Mouse (Mus musculus): Measurements from ENCODE around the gene Nepn.

Nepn gene

DNA sequence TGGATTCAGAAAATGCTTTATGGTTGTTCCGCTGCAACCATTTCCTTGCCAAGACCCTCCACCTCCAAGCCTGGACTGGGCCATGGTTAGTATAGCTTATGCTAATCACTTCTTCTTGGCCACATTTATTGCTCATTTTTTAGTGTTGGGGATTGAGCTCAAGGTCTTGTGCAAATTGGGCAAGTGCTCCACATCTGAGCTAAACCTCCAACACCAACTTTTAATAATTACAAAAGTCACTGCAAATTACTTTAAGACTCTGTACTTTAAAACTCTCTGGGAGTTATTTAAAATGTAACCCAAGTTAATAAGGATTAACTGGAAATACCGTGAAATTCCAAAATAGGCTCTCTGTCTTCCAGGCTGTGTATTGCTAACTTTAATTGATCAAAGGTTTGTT, 18.8 kb downstream of the Nepn start:
- DNase-seq = no peak

DNA sequence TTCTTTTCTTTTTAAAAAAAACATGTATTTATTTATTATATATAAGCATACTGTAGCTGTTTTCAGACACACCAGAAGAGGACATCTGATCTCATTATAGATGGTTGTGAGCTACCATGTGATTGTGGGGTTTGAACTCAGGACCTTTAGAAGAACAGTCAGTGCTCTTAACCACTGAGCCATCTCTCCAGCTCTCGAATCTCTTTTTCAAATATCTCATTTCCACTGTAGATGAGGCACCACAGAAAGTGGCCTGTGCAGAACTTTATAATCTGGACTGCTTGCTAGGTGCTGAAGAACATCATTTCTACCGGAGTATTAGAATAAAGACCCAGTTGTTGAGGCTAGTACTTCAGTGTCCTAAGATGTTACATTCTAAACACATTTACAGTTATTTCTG, 26.2 kb downstream of the Nepn start:
- no peak for DNase-seq

DNA sequence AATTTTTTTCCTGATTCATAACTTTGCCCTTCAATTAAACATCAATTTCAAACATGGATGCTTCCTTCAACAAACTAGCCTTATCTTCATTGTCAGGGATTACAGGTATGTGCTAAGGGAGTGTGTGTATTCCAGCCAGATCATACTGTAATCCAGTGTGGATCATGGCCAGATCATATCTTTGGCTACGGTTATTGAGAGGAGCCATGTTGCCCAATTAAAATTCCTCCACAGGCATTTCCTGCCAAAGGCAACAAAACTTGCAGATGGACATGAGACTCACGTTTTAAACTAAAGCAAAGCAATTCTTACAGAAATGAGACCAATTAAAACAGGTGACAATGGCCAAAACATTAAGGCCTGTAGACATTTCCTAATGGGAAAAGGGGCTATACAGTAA, 27.7 kb downstream of the Nepn start:
- no peak for DNase-seq

DNA sequence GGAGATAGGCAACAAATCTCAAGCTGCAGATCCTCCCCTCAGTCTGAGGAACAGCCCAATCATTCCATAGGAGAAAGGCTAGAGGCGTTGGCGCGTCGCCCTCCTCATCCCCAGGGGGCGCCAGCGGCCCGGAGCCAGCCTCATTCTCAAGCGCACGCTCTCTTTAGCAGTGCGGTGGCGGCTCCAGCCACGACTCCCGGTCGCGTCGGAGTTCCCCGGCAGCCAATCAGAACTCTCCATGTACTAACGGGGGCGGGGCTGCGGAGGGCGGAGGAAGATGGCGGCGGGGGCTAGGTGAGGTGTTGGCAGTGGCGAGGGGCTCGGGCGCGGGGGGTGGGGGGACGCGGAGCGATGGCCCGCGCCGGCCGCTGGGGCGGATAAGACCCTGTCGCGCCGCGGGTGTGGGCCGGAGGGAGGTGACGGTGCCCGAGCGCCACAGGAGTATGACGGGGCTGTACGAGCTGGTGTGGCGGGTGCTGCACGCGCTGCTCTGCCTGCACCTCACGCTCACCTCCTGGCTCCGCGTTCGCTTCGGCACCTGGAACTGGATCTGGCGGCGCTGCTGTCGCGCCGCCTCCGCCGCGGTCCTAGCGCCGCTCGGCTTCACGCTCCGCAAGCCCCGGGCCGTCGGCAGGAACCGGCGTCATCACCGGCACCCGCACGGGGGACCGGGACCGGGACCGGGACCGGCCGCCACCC, 28.7 kb downstream of the Nepn start, which contains the start of gene Nus1:
Gene Nus1, plus strand, starts transcription at position 249 of the 699 bp plus-strand sequence.
- peak; percentile 98 for DNase-seq

DNA sequence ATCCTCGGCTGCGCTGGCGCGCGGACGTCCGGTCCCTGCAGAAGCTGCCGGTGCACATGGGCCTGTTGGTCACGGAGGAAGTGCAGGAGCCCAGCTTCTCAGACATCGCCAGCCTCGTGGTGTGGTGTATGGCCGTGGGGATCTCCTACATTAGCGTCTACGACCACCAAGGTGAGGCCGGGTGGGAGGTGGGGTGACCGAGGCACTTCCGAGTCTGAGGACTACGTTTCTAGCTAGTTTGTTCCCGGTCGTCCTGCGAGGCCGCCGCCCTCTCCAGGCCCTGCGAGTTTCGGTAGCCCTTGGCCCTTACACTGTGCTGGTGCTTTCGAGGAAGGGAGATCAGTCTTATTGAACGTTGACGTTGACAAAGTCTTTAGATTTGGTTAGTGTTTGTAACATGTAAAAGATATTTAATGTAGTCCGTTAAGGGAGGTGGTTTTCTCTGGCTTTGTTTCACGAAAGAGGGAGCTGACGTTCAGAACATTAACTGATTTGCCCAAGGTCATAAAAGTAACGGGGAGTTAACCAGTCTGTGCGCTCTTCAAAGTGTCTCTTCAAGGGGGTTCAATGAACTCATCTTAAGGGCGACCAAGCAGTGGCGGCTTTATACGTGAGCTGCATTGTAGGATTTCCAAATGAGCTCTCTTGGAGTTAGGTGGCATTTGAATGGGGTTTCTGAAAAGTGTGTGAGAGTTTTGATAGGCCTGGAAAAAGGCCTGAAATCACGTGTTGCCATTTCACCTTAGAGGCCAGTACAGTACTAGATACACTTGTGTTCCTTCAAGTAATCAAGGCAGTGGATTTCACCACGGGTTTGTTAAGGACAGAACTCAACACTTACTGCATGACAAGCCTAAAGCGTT, 29.5 kb downstream of the Nepn start:
- no peak for DNase-seq

DNA sequence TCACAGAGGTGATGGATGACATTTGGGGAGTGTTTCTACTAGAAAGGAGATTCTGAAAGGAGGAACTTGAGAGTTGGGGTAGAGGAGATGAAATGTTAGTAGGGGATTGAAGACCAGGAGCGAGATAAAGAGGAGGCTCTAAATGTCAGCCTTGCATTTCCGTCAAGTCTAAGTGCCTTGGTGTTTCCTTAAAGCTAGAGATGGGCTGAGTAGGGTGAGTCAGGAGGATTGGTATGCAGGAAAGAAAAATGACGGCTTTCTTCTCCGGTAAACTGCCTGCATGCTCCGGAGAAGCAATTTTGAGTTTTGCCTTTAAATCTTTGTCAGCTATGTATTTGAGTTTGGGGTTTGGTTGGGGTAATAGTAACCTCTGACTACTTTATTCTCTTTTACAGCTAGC, 30.2 kb downstream of the Nepn start:
- no peak for DNase-seq

DNA sequence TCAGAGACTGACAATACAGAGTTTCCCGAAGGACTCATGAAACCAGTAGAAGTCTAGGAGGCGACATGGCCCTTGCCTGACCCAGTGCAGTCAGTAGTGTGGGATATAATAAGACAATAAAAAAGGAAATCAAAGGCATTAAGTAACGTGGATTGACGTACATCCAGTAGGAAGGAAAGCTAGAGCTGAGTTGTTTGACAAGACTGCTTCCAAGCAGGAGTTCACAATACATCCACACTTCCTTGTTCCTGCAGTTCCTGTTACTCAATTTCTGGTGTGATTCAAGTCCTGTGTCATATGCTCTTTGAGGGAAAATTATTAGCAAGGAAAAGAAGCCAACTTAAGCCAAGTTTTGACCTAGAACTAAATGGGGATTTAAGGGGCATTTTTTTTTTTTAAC, 30.6 kb downstream of the Nepn start:
- DNase-seq = no peak

DNA sequence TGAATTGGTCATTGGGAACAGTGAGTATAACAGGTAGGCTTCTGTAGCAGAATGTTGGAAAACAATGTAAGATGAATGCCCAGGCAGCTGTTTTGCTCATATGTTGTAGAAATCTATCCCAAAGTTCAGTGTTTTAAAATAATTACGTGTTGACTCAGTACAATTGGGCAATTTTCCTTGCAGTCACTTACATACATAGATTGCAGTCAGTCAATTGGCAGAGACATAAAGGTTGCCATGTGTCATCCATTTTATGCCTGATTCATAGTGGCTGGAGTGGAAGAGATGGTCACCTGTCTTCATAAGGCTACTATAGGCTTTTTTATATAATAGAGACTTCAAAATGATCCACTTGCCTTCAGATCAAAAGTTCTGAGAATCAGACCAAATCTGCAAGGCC, 31.8 kb downstream of the Nepn start:
- no peak for DNase-seq

DNA sequence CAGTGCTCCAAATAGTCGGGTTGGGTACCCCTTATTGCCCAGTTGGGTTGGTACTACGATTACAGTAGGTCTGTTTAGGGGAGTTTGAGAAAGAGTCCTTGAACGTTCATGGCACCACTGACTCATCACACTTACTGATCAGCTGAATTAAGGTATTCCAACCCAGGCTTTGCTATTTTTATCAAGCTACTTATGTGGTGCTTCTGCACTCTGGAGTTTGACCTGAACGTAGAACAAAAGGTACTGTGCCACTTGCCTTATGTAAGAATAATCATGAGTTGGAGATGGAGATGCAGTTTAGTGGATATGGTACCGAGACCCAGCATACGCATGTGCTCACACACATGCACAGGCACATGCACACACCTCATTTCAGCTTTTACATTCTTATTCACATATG, 32.9 kb downstream of the Nepn start:
- no peak for DNase-seq

DNA sequence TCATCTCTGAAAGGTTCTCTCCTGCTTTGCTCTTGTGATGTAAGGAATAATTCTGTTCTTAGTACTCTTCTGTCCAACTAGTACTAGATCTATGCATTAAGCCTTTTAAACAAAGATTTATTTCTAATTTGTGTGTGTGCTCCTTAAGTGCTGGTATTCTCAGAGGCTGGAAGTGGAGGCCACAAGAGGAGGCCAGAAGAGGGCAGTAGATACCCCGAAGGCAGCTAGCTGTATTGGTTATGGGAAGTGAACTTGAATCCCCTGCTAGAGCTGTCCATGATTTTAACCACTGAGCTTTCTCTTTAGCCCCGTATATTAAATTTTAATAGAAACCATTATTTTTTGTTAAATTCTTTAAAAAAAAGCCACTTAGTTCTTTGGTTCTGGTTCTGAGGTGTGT, 34.3 kb downstream of the Nepn start:
- no peak for DNase-seq

DNA sequence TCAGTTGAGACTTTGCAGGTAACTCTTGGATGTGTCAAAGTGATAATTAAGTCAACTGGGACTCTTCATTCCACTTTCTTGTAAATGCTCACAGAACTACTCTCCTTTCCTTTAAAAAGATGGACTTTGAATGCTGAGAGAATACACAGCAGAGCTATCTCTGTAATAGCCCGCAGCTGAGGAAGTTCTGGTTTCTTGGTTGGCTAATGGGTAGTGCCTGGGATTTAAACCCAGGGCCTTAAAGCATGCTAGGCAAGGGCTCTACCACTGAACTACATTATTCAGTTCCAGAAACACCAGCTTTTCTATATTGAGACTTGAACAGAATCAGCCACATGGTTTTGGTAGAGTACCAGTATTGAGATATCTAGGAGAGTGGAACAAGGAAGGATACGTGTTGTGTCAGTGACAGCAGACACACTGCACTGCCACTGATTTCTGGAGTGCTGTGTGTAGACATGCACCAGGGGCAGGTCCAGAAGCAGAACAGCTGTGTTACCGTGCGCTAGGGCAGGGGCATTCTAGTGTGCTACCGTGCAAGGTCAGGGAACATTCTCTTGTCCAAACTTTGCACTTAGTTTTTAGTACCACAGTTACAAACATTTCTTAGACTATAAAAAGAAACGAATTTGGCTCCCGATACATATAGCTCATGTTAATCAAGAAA, 37.7 kb downstream of the Nepn start:
- DNase-seq = no peak

DNA sequence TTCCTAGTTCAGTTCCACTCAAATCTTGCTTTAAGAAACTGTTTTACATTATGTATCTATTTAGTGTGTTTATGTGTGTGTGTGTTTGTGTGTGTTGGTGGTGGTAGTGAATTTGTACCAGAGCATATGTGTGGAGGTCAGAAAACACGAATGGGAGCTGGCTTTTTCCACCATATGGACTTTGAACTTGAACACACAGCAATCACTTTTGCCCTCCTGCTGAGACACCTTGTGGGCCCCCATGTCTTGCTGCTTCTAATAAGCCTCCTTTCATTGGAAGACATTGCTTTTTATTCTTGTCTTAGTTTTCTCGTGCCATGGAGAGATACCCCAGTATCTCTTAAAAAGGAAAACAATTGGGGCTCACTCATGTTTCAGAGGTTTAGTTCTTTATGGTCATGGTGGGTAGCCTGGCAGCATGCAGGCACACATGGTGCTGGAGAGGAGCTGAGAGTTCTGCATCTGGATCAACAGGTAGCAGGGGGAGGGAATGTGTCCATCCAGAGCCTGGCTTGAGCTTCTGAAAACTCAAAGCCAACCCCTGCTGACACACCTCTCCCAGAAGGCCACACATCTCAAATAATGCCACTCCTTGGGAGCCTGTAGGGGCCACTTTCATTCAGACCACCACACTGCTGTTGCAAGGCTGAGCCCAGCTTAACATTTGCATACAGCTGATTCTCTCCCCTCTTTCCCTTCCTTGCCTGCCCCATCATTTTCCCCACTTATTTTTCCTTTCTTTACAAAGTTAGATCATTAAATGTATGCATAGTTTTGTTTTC, 39.1 kb downstream of the Nepn start:
- no peak for DNase-seq

DNA sequence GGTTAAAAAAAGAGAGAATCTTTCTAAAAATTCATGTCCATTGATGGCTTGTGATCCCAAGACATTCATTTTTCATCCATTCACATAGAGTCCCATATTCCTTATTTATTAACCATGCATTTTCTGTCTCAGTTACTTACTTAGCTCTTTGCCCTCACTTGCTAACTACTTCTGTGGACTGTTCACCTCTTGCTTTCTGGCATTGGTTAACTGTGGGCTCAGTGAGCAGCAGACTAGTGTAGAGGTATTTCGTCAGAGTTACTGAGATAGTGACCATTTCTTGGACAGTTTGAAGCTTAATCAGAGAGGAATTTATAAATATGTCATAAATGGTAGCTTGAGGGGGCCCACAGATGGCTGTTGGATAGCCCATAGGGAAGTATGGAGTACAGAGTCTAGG, 42.2 kb downstream of the Nepn start:
- DNase-seq = no peak

DNA sequence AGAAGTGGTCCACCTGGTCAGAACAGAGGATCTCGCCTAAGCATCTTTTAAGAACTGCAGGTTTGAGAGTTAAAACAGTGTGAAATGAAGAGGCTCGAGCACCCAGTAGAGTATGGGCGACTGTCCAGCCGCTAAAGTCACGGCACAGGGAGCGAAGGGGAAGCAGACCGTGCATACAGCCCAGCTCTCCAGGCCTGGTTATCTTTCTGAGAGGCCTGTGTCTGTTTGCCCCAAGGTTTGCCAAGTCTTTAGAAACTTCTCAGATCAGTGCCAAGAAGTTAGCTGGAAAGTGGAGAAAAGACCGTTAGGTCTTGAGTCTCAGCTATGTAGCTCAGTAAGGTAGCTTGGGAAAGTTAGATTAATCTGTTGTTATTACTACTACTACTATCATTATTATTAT, 46.1 kb downstream of the Nepn start:
- DNase-seq = no peak
